Mouse (Mus musculus) brain, embryonic 18.5 days (tissue): Measurements from ENCODE around the gene Dnah9.

Source experiments
- DNase-seq: peaks from one replicate; pipeline ENCODE4 v3.0.0-alpha.2; 2012; ENCODE audit warnings: low read depth, low spot score

The Dnah9 gene

GRCm38 (mm10) chr11:65795896-65796295, 372.5 kb downstream of the Dnah9 start:
- DNase-seq: no peak

- no peak for DNase-seq
Measured at GRCm38 (mm10) chr11:65794428-65795219, 373.7 kb downstream of the Dnah9 start.

DNA sequence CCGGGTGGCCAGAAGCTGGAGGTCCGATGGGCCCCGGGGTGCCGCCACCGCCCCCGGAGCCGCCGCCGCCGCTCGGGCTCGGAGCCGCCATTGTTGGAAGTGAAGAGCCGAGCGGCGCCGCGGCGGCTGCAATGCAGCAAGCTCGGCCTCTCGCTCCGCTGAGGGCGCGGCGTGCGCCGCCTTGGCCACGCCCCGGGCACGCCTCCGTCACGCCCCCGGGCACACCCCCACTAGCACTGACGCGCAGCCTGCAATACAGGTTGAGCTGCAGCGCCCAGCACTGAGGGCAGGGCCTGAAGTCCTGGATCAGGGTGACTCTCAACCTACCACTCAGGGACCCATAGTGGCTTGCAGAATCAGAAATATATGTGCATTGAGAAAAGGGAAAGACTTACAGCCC, 380.2 kb downstream of the Dnah9 start, which contains the start of gene Map2k4:
Map2k4 (minus strand) TSS at position 144 of the 400 bp plus-strand sequence.
- peak; percentile 77 for DNase-seq

DNA sequence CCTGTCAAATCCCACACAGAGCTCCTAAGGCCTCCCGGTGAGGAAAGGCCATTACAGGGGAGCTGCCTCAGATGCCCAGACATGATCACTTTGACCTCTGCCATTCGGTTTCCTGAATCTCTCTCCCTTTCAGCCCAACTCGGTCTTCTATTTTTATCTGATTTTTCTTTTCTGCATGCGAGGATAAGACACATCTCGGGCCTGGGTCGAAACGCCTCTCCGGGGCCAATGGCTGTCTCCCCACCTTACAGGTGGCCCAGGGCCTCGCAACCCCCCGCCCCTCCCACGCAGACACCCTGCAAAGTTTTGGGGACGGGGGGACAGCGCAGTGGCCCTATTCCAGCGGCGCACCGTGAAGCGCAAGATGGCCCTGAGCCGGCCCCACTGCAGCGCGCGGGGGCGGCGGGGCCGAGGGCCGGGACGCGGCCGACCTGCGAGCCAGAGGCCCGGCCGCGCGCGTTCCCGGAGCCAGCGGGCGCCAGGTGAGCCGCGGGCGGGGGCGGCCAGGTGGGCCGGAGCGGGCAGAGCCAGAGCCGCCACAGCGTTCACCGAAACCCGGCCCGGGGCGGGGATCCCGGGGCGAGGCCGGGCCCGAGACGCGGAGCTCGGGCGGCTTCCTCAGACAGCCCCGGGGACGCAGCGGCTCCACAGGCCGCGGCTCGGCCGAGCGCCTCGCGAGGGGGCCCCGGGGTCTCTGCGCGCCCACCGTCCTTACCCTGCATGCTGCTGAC, 380.8 kb downstream of the Dnah9 start:
- no peak for DNase-seq

DNA sequence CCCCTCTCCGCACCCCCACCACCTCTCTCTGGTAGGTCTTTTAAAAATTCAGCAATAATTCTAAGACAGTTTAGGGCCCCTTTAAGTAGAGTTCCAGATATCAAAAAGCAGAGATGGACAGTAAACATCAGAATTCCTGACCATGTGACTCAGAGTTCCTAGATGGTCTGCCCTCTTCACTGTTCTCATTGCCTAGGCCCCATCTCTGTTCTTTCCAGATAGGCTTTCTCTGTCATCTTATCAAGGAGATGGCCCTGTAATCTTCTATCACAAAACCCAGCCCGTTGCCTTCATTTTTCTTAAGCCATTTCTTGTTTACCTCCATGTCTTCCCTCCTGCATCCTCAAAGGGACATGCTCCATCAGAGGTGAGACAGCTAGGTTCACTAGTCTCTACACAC, 382.2 kb downstream of the Dnah9 start:
- DNase-seq: no peak

DNA sequence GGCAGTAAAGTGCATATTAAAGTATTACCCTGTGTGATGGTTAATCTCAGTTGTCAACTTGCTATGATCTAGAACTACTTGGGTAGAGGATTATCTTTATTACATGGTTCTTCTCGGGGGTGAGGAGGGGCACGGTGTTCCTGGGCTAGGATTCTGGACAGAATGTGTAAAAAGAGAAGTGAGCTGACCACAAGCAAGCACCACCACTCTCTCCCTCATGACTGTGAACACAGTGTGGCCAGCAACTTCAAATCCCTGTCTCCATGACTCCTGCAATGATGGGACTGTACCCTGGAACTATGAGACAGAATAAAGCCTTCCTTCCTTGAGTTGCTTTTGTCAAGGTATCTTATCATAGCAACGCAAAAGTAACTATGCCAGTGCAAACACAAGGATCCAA, 386.8 kb downstream of the Dnah9 start:
- no peak for DNase-seq
